Mouse (Mus musculus) stomach, postnatal 0 days (tissue): ENCODE measurements around the gene AF067061.

Source experiments
- CTCF ChIP-seq: IDR thresholded peaks from 2 replicates; pipeline ENCODE4 v1.5.1; 2016; ENCODE audit warnings: antibody characterized with exemption, low read depth, mild to moderate bottlenecking, moderate library complexity
- EP300 ChIP-seq: optimal IDR thresholded peaks from 2 replicates; pipeline ENCODE3; 2016; ENCODE audit warnings: antibody characterized with exemption

DNA sequence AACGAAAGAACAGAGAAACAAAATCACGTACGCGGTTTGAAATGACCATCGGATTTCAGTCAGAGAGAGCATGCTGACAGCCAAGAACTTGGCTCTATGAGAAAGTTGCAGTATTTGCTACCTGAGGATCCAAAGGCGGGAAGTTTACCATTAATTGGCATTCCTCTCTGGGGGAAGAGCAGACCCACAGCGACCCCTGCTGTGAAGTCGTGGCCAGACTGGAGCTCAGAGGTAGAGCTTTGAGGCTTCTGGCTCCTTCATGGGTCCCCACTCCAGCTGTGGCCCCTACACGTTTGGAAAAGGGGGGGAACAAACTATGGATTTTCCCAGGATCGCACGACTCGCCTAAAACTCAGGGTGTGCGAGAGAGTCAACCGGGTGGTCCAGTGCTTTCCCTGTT is 50.7 kb downstream of the AF067061 start:
- TF ChIP-seq CTCF (peak; percentile 69), EP300 (no peak)
